Mouse (Mus musculus) ES-E14 (cell line): ENCODE results near the gene Gmppb. TPM values are rescaled to one million over a fixed set of nuclear protein-coding genes. Genes with fewer than 3 reads are reported as not detected.

Experiments
- DNase-seq: peaks from one replicate; pipeline ENCODE4 v3.0.0-alpha.2; 2013; ENCODE audit warnings: low read depth, low spot score
- H3K27ac ChIP-seq: 2 replicates; pipeline ENCODE4 v1.5.1; 2012; ENCODE audit warnings: low read depth, mild to moderate bottlenecking, low read length, moderate library complexity, mixed read lengths; ENCODE audit not compliant: poor library complexity, insufficient read depth, severe bottlenecking
- H3K36me3 ChIP-seq: 2 replicates; pipeline ENCODE4 v1.6.1; 2012; ENCODE audit warnings: mild to moderate bottlenecking, low read length, moderate library complexity, mixed read lengths; ENCODE audit not compliant: control insufficient read depth, poor library complexity, insufficient read depth, severe bottlenecking
- H3K4me1 ChIP-seq, 2 experiments: fragments of 150-350 bp in 1 of 2; sonication (generic) in 1 of 2; 2 replicates each; pipeline ENCODE4 v1.6.1; 2012; ENCODE audit warnings: low read length in 2 of 2, mild to moderate bottlenecking in 1 of 2, mixed read lengths in 1 of 2; ENCODE audit not compliant: control insufficient read depth in 2 of 2, insufficient read depth in 2 of 2, poor library complexity in 1 of 2
- H3K4me3 ChIP-seq, 2 experiments: fragments of 150-350 bp in 1 of 2; sonication (generic) in 1 of 2; 2 replicates each; pipeline ENCODE4 v1.5.1; 2012; ENCODE audit warnings: low read length in 2 of 2, low read depth in 1 of 2, mild to moderate bottlenecking in 1 of 2, mixed read lengths in 1 of 2; ENCODE audit not compliant: insufficient read depth in 1 of 2, poor library complexity in 1 of 2, severe bottlenecking in 1 of 2
- H3K9ac ChIP-seq: 2 replicates; pipeline ENCODE4 v1.6.1; 2012; ENCODE audit warnings: low read depth, mild to moderate bottlenecking, low read length, mixed read lengths; ENCODE audit not compliant: poor library complexity, insufficient read depth, severe bottlenecking
- H3K9me3 ChIP-seq: fragments of 150-350 bp; sonication (generic); 2 replicates; pipeline ENCODE4 v1.6.1; 2012; ENCODE audit warnings: low read depth, mild to moderate bottlenecking, low read length; ENCODE audit not compliant: control insufficient read depth, insufficient read depth
- CHD2 ChIP-seq: IDR thresholded peaks from 2 replicates; pipeline ENCODE4 v1.6.1; 2014; ENCODE audit warnings: mild to moderate bottlenecking, low read depth, low read length, inconsistent platforms
- HCFC1 ChIP-seq: IDR thresholded peaks from 2 replicates; pipeline ENCODE4 v1.6.1; 2012; ENCODE audit warnings: low read length, inconsistent platforms, borderline replicate concordance; ENCODE audit not compliant: insufficient read depth
- MAFK ChIP-seq: IDR thresholded peaks from 2 replicates; pipeline ENCODE4 v1.6.1; 2014; ENCODE audit warnings: mild to moderate bottlenecking, low read depth, low read length, inconsistent platforms; ENCODE audit not compliant: insufficient read depth
- ZC3H11A ChIP-seq: IDR thresholded peaks from 2 replicates; pipeline ENCODE4 v1.6.1; 2012; ENCODE audit warnings: low read depth, mild to moderate bottlenecking, inconsistent platforms, low read length, borderline replicate concordance
- ZNF384 ChIP-seq: IDR thresholded peaks from 2 replicates; pipeline ENCODE4 v1.6.1; 2012; ENCODE audit warnings: low read depth, low read length, inconsistent platforms
- in situ Hi-C, 2 experiments: fragments of 600-800 bp; cut with MboI; formaldehyde crosslinking; loops; one replicate each; pipeline ENCODE4 v1.15.1; 2025; ENCODE audit warnings: low sequenced_read_pairs in 2 of 2, inconsistent platforms in 1 of 2; ENCODE audit not compliant: unreplicated experiment in 2 of 2
- total RNA-seq: library from RNA; depleted of rRNA; stranded (reverse); fragments of 300-350 nt; gene quantifications from 2 replicates; pipeline ENCODE4 v1.2.3, GENCODE M21; 2012; rRNA removed

Gene Gmppb
- total RNA-seq, 1 experiment, result 28.3 TPM

DNA sequence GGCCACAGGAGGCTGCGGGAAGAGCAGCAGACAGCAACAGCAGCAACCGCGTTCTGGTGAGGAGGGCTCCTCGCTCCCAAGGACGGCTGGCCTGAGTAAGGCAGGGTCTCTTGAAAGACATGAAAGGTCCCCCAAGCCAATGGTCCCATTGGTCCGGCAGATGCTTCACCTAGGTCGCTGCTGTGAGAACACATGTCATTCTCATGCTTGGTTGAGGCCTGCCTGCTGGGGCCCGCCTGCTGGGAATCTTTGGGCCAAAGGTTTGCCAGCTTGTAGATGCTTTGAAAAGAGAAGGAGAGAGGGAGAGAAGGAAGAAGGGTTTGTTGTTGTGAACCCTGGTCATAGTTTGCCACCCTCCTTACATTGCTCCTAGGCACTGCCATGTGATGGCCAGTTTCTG lies 50.6 kb downstream of the Gmppb start:
- in situ Hi-C loops, result loop anchor here in 1 of 2 experiments (5.0 kb wide), 1 partner anchor 93 kb away; the partner anchor contains the start of gene Bsn
- Histone ChIP-seq H3K4me1 (peaks cover 0 to 12% of the 10 kb centered on the region in 2 experiments; a peak in 2 of 4 replicates), H3K9ac (no peak overlapping the region; the same call in 1 of the 2 replicates)

More for the DNA sequence above, 50.6 kb downstream of the Gmppb start:
- no peak overlapping the region for H3K4me3 ChIP-seq
- H3K9me3 ChIP-seq, result no peaks in the 10 kb centered on the region
- TF ChIP-seq ZC3H11A (no peak), ZNF384 (no peak), CHD2 (no peak), HCFC1 (no peak), MAFK (no peak)
- no peak for DNase-seq
- no peaks in the 10 kb centered on the region for H3K36me3 ChIP-seq
- H3K27ac ChIP-seq, result no peak overlapping the region

Other genes with a start within 250 kb of the Gmppb start
- 61.8 and 62.3 TPM in 2 replicates for gene Rbm6, start 176.0 kb upstream of the Gmppb start, total RNA-seq
- 4.7 and 5.4 TPM in 2 replicates for gene Mon1a, start 161.1 kb upstream of the Gmppb start, total RNA-seq
- 0.22 and 0.37 TPM in 2 replicates for gene Mst1r, start 142.4 kb upstream of the Gmppb start, total RNA-seq
- gene Actl11, start 120.8 kb upstream of the Gmppb start, total RNA-seq, result not detected in 2 replicates
- gene Camkv, start 113.6 kb upstream of the Gmppb start, total RNA-seq, result 21.5 and 41.5 TPM in 2 replicates
- 43.7 and 72.1 TPM in 2 replicates for gene Traip, start 99.1 kb upstream of the Gmppb start, total RNA-seq
- gene Uba7, start 73.7 kb upstream of the Gmppb start, total RNA-seq, result 0.79 and 1.0 TPM in 2 replicates
- 0.18 and 0.53 TPM in 2 replicates for gene Gm20661, start 66.2 kb upstream of the Gmppb start, total RNA-seq
- 3.0 and 6.1 TPM in 2 replicates for gene Inka1, start 63.4 kb upstream of the Gmppb start, total RNA-seq
- 1.2 and 2.4 TPM in 2 replicates for gene Cdhr4, start 56.7 kb upstream of the Gmppb start, total RNA-seq
- gene Gm20662, start 52.9 kb upstream of the Gmppb start, total RNA-seq, result 0.45 and 0.63 TPM in 2 replicates
- gene Ip6k1, start 46.7 kb upstream of the Gmppb start, total RNA-seq, result 41.0 and 53.9 TPM in 2 replicates
- gene Amigo3, start 3.9 kb downstream of the Gmppb start, total RNA-seq, result 2.7 and 3.8 TPM in 2 replicates
- 2.9 and 3.6 TPM in 2 replicates for gene Mst1, start 31.2 kb downstream of the Gmppb start, total RNA-seq
- gene Rnf123, start 34.1 kb downstream of the Gmppb start, total RNA-seq, result 14.5 and 28.1 TPM in 2 replicates
- gene Apeh, start 45.4 kb downstream of the Gmppb start, total RNA-seq, result 37.3 and 56.1 TPM in 2 replicates
- 0.45 and 0.58 TPM in 2 replicates for gene Bsn, start 141.1 kb downstream of the Gmppb start, total RNA-seq
- 134 and 168 TPM in 2 replicates for gene Dag1, start 214.7 kb downstream of the Gmppb start, total RNA-seq
- gene Nicn1, start 241.2 kb downstream of the Gmppb start, total RNA-seq, result 9.2 and 9.9 TPM in 2 replicates
- 63.9 and 77.9 TPM in 2 replicates for gene Amt, start 247.6 kb downstream of the Gmppb start, total RNA-seq